Mouse (Mus musculus): ENCODE measurements at regions not wholly inside any gene's neighbourhood (a gene's known extent, or its start where the extent isn't known, plus 50 kb on each side); places are given as distances from the start of the nearest gene placed in this dataset.

GRCm38 (mm10) chr1:159034952-159035351, 54.7 kb upstream of the Pappa2 start:
- no peak for DNase-seq (ENCODE audit: low read depth, low spot score)

GRCm38 (mm10) chr1:159036371-159036770, 56.1 kb upstream of the Pappa2 start:
- no peak for DNase-seq (ENCODE audit: low read depth, low spot score)

- DNase-seq (ENCODE audit: low read depth, low spot score) = no peak
Measured at GRCm38 (mm10) chr1:159045870-159046385, 65.6 kb upstream of the Pappa2 start.

- DNase-seq (ENCODE audit: low read depth, low spot score) = no peak
Measured at GRCm38 (mm10) chr1:159065024-159065423, 84.7 kb upstream of the Pappa2 start.

- no peak for DNase-seq (ENCODE audit: low read depth, low spot score)
Measured at GRCm38 (mm10) chr1:159099205-159099604, 118.9 kb upstream of the Pappa2 start.

GRCm38 (mm10) chr1:159122201-159122600, 109.9 kb upstream of the Cop1 start:
- no peak for DNase-seq (ENCODE audit: low read depth, low spot score)

GRCm38 (mm10) chr1:159124874-159125273, 107.2 kb upstream of the Cop1 start:
- no peak for DNase-seq (ENCODE audit: low read depth, low spot score)

GRCm38 (mm10) chr1:159135301-159135700, 96.8 kb upstream of the Cop1 start:
- DNase-seq (ENCODE audit: low read depth, low spot score) = peak; percentile 4

GRCm38 (mm10) chr1:159147788-159148497, 84.2 kb upstream of the Cop1 start:
- DNase-seq (ENCODE audit: low read depth, low spot score) = no peak

GRCm38 (mm10) chr1:159148498-159149187, 83.5 kb upstream of the Cop1 start:
- no peak for DNase-seq (ENCODE audit: low read depth, low spot score)

- DNase-seq (ENCODE audit: low read depth, low spot score) = no peak
Measured at GRCm38 (mm10) chr1:159149207-159149606, 82.9 kb upstream of the Cop1 start.

GRCm38 (mm10) chr1:159149721-159150120, 82.4 kb upstream of the Cop1 start:
- no peak for DNase-seq (ENCODE audit: low read depth, low spot score)

- no peak for DNase-seq (ENCODE audit: low read depth, low spot score)
Measured at GRCm38 (mm10) chr1:159150351-159150750, 81.8 kb upstream of the Cop1 start.

- no peak for DNase-seq (ENCODE audit: low read depth, low spot score)
Measured at GRCm38 (mm10) chr1:159156428-159156827, 75.7 kb upstream of the Cop1 start.

GRCm38 (mm10) chr1:159160035-159160960, 71.8 kb upstream of the Cop1 start:
- no peak for DNase-seq (ENCODE audit: low read depth, low spot score)

GRCm38 (mm10) chr1:159163113-159163885, 68.8 kb upstream of the Cop1 start:
- DNase-seq (ENCODE audit: low read depth, low spot score) = no peak

GRCm38 (mm10) chr1:159182031-159182430, 50.1 kb upstream of the Cop1 start:
- no peak for DNase-seq (ENCODE audit: low read depth, low spot score)

Data from CD4-positive helper T cell, adult 2 months (primary cell).